Mouse (Mus musculus) T-cell, adult 66 days (primary cell): ENCODE measurements around the gene Cpne2. TPM values are rescaled to one million over a fixed set of nuclear protein-coding genes. Genes with fewer than 3 reads are reported as not detected.

Experiments
- total RNA-seq, 2 experiments: library from RNA; stranded (reverse); gene quantifications; 3 replicates in 1 of 2; 4 replicates in 1 of 2; pipeline ENCODE4 v1.2.4; 2023

Cpne2 gene
- 1 to 10 TPM; 1.9 to 2.7 TPM for total RNA-seq

GRCm38 (mm10) chr8:94532873-94533671 lies at the start of gene Cpne2:
Gene Cpne2 (plus strand): TSS chr8:94532990.

GRCm38 (mm10) chr8:94601607-94602385 lies 69.0 kb downstream of the Cpne2 start, which contains the start of the genes Rspry1 and Fam192a:
Gene Rspry1 (plus strand): TSS chr8:94601937.
Gene Fam192a (minus strand): TSS chr8:94601997.

Other genes starting within 250 kb of the Cpne2 start
- gene Slc12a3, start 203.8 kb upstream of the Cpne2 start, total RNA-seq, result 1 to 10 TPM in 1 of 2 experiments, not detected in 1; 1.7 TPM
- 100 to 1,000 TPM in 1 of 2 experiments, 10 to 100 TPM in 1; 94.2 to 101 TPM for gene Herpud1, start 146.6 kb upstream of the Cpne2 start, total RNA-seq
- 100 to 1,000 TPM; 433 to 436 TPM for gene Nlrc5, start 98.6 kb upstream of the Cpne2 start, total RNA-seq
- 10 to 100 TPM; 37.8 to 40.3 TPM for gene Rspry1, start 68.9 kb downstream of the Cpne2 start, total RNA-seq
- gene Fam192a, start 69.0 kb downstream of the Cpne2 start, total RNA-seq, result 10 to 100 TPM; 39.9 to 45.1 TPM
- 100 to 1,000 TPM; 149 TPM for gene Arl2bp, start 133.6 kb downstream of the Cpne2 start, total RNA-seq
- gene Pllp, start 163.3 kb downstream of the Cpne2 start, total RNA-seq, result not detected
- not detected for gene Ccl22, start 212.6 kb downstream of the Cpne2 start, total RNA-seq
- under 1 TPM in 1 of 2 experiments, not detected in 1; 0.26 TPM for gene Cx3cl1, start 239.0 kb downstream of the Cpne2 start, total RNA-seq